In genomic region chr10:29206730-29207129, GRCm38 (mm10) we compare ENCODE assay signal across 10 mouse cellular contexts. TPM values are rescaled to one million over a fixed set of nuclear protein-coding genes. Genes with fewer than 3 reads are reported as not detected.
A peak's percentile ranks its signal among the peaks of the same experiment; 100 is the strongest.
DNase-seq lines count a peak whose midpoint lies in the region; ATAC-seq and TF ChIP-seq lines count a peak whose summit lies in the region.
"Had no signal": no experiment of that assay in that cellular context is flagged by ENCODE, and none has a peak within 500 bp of the region (broad histone marks: within the 10 kb centered on the region; RNA-seq: fewer than 3 reads in every experiment).

No protein-coding gene starts in this region.

- H3K4me3 ChIP-seq in hindbrain, embryonic 13.5 days, result no peak overlapping the region
- no peak overlapping the region for H3K4me3 ChIP-seq in hindbrain, embryonic 12.5 days
- no peak overlapping the region for H3K4me3 ChIP-seq in CH12.LX (replicated peaks in 1 of 3; ENCODE audit: low read depth in 2 of 3, low read length in 2 of 3, poor library complexity in 1 of 3)
- no peak overlapping the region for H3K4me3 ChIP-seq in hindbrain, embryonic 15.5 days
- H3K4me3 ChIP-seq: limb, embryonic 13.5 days had no signal

- TF ChIP-seq RAD21 in CH12.LX (IDR thresholded peaks at IDR 0.05; ENCODE audit: low read depth, low read length), result peak; percentile 69

- TF ChIP-seq POLR2A in CH12.LX (IDR thresholded peaks at IDR 0.05; ENCODE audit: low read depth, low read length), result no peak

- peak; percentile 73 for DNase-seq in CH12.LX (ENCODE audit: extremely low read depth)
- DNase-seq in cerebellum, adult 18-20 months, result peak; percentile 51 to 54
- DNase-seq in mesoderm, embryonic 11.5 days (ENCODE audit: low read depth, low spot score), result peak; percentile 59
- DNase-seq in T-cell, adult 2 months (ENCODE audit: low spot score), result no peak
- no peak for DNase-seq in right cerebral cortex, postnatal 36 days (ENCODE audit: low spot score in 2 of 2)

- no peak overlapping the region for H3K9ac ChIP-seq in hindbrain, embryonic 13.5 days
- no peak overlapping the region for H3K9ac ChIP-seq in hindbrain, embryonic 12.5 days
- peak overlapping the region; percentile 48; the same call in 1 of the 2 replicates for H3K9ac ChIP-seq in CH12.LX (ENCODE audit: insufficient read depth, low read depth)
- no peak overlapping the region for H3K9ac ChIP-seq in hindbrain, embryonic 15.5 days
- H3K9ac ChIP-seq: limb, embryonic 13.5 days had no signal

- H3K4me1 ChIP-seq in hindbrain, embryonic 13.5 days (replicated peaks), result peaks cover 8% of the 10 kb centered on the region
- no peaks in the 10 kb centered on the region for H3K4me1 ChIP-seq in hindbrain, embryonic 12.5 days
- H3K4me1 ChIP-seq in CH12.LX (ENCODE audit: control insufficient read depth in 1 of 2, insufficient read depth in 2 of 2), result peaks cover 0 to 7% of the 10 kb centered on the region in 2 experiments; a peak in 1 of 4 replicates
- H3K4me1 ChIP-seq in hindbrain, embryonic 15.5 days (replicated peaks), result no peaks in the 10 kb centered on the region

- 0 out of 2 replicates have a peak overlapping the region, but pooled peaks have one; percentile 12 for H3K27ac ChIP-seq in hindbrain, embryonic 13.5 days
- H3K27ac ChIP-seq in hindbrain, embryonic 12.5 days, result no peak overlapping the region
- no peak overlapping the region for H3K27ac ChIP-seq in CH12.LX (ENCODE audit: insufficient read depth, low read depth)
- no peak overlapping the region for H3K27ac ChIP-seq in hindbrain, embryonic 15.5 days (replicated peaks)
- H3K27ac ChIP-seq: limb, embryonic 13.5 days had no signal

- H3K9me3 ChIP-seq in hindbrain, embryonic 13.5 days, result no peaks in the 10 kb centered on the region
- H3K9me3 ChIP-seq in hindbrain, embryonic 12.5 days (replicated peaks), result no peaks in the 10 kb centered on the region
- no peaks in the 10 kb centered on the region for H3K9me3 ChIP-seq in CH12.LX (replicated peaks; ENCODE audit: low read length)
- no peaks in the 10 kb centered on the region for H3K9me3 ChIP-seq in hindbrain, embryonic 15.5 days
- H3K9me3 ChIP-seq: limb, embryonic 13.5 days had no signal

- dilution Hi-C loops in CH12.LX (cut with MboI; ENCODE audit: extremely low pct_ligation_motif_present, extremely low pct_unique_long_range_greater_than_20kb, low sequenced_read_pairs), result no loop called here

- no peaks in the 10 kb centered on the region for H3K27me3 ChIP-seq in hindbrain, embryonic 13.5 days
- no peaks in the 10 kb centered on the region for H3K27me3 ChIP-seq in hindbrain, embryonic 12.5 days
- no peaks in the 10 kb centered on the region for H3K27me3 ChIP-seq in CH12.LX (replicated peaks)
- no peaks in the 10 kb centered on the region for H3K27me3 ChIP-seq in hindbrain, embryonic 15.5 days
- H3K27me3 ChIP-seq: limb, embryonic 13.5 days had no signal

- ATAC-seq in hindbrain, embryonic 13.5 days (ENCODE audit: low FRiP score), result peak; percentile 65
- ATAC-seq in hindbrain, embryonic 12.5 days (ENCODE audit: low FRiP score), result no peak
- ATAC-seq in hindbrain, embryonic 15.5 days (ENCODE audit: low FRiP score, low read depth), result peak; percentile 55; the same call in 1 of the 2 replicates

- no peak overlapping the region for H3K4me2 ChIP-seq in hindbrain, embryonic 13.5 days
- H3K4me2 ChIP-seq in hindbrain, embryonic 12.5 days (replicated peaks), result no peak overlapping the region
- H3K4me2 ChIP-seq in CH12.LX (ENCODE audit: insufficient read depth, low read depth, poor library complexity, severe bottlenecking), result peak overlapping the region; percentile 21
- H3K4me2 ChIP-seq in hindbrain, embryonic 15.5 days, result no peak overlapping the region
- H3K4me2 ChIP-seq: limb, embryonic 13.5 days had no signal

- TF ChIP-seq EP300 in CH12.LX (IDR thresholded peaks at IDR 0.05; ENCODE audit: low read length), result no peak

- in situ Hi-C loops in CH12.LX (cut with MboI; ENCODE audit: low pct_ligation_motif_present, low pct_unique_long_range_greater_than_20kb, low sequenced_read_pairs), result no loop called here

- TF ChIP-seq CTCF in CH12.LX (conservative IDR thresholded peaks at IDR 0.05 in 1 of 2, IDR thresholded peaks at IDR 0.05 in 1 of 2; ENCODE audit: low read depth in 2 of 2, low read length in 2 of 2), result peak; percentile 64 to 75

- H3K79me2 ChIP-seq in CH12.LX (replicated peaks; ENCODE audit: control insufficient read depth, extremely low read depth, insufficient read depth, poor library complexity, severe bottlenecking), result no peaks in the 10 kb centered on the region

- peaks cover 19% of the 10 kb centered on the region; the same call in 1 of the 2 replicates for H3K36me3 ChIP-seq in hindbrain, embryonic 13.5 days
- peaks cover 5% of the 10 kb centered on the region for H3K36me3 ChIP-seq in hindbrain, embryonic 12.5 days
- no peaks in the 10 kb centered on the region for H3K36me3 ChIP-seq in CH12.LX (replicated peaks in 1 of 2; ENCODE audit: control insufficient read depth in 1 of 2, insufficient read depth in 1 of 2, low read length in 1 of 2)
- H3K36me3 ChIP-seq in hindbrain, embryonic 15.5 days, result peaks cover 9% of the 10 kb centered on the region
- H3K36me3 ChIP-seq: limb, embryonic 13.5 days had no signal

TF ChIP-seq in CH12.LX, 34 proteins besides CTCF, POLR2A, EP300 and RAD21:
- TF ChIP-seq SIN3A (IDR thresholded peaks at IDR 0.05; ENCODE audit: low read length) (no peak), ZC3H11A (IDR thresholded peaks at IDR 0.05; ENCODE audit: low read depth, low read length) (no peak), POLR2AphosphoS2 (IDR thresholded peaks at IDR 0.05; ENCODE audit: low read depth, low read length) (no peak), SMC3 (IDR thresholded peaks at IDR 0.05; ENCODE audit: low read depth, low read length) (peak; percentile 66), MXI1 (IDR thresholded peaks at IDR 0.05; ENCODE audit: low read depth, low read length) (no peak)

RNA-seq across cellular contexts. Expression of gene 9330159F19Rik, which starts 4.7 kb away (rescaled TPM):
- polyA plus RNA-seq in hindbrain, embryonic 13.5 days (2015; fragmentation: Nextera tagmentation; extraction: Ambion mirVana), result 25.5 and 26.3 TPM in 2 replicates
- polyA plus RNA-seq in hindbrain, embryonic 12.5 days (2016; fragmentation: Nextera tagmentation; extraction: Ambion mirVana), result 13.5 TPM in 2 replicates
- total RNA-seq in CH12.LX (2012; rRNA removed) (0.04 TPM in 1 of 2 replicates, not detected in the other), CH12.LX (2014; rRNA removed) (0.07 TPM in 1 of 2 replicates, not detected in the other)
- polyA plus RNA-seq in CH12.LX (2012; ENCODE audit: insufficient read length, low read depth), result not detected in 2 replicates
- 27.6 and 28.9 TPM in 2 replicates for polyA plus RNA-seq in hindbrain, embryonic 15.5 days (2015; fragmentation: Nextera tagmentation; extraction: Ambion mirVana)

RNA-seq across cellular contexts. Expression of gene Gm49353, which starts 8.0 kb away (rescaled TPM):
- 11.7 and 15.4 TPM in 2 replicates for polyA plus RNA-seq in hindbrain, embryonic 13.5 days (2015; fragmentation: Nextera tagmentation; extraction: Ambion mirVana)
- 5.2 and 6.7 TPM in 2 replicates for polyA plus RNA-seq in hindbrain, embryonic 12.5 days (2016; fragmentation: Nextera tagmentation; extraction: Ambion mirVana)
- total RNA-seq in CH12.LX (2012; rRNA removed), result not detected in 2 replicates
- not detected in 2 replicates for total RNA-seq in CH12.LX (2014; rRNA removed)
- polyA plus RNA-seq in CH12.LX (2012; ENCODE audit: insufficient read length, low read depth), result not detected in 2 replicates
- 9.9 and 11.6 TPM in 2 replicates for polyA plus RNA-seq in hindbrain, embryonic 15.5 days (2015; fragmentation: Nextera tagmentation; extraction: Ambion mirVana)
- polyA plus RNA-seq: limb, embryonic 13.5 days; testis, adult 2 months had no signal

Comparison
In these comparisons a context has a peak if more than half of its experiments do, and no peak if none do; other contexts are left out.
1. DNase-seq: peak in CH12.LX (single experiment), cerebellum, adult 18-20 months (2 of 2) and mesoderm, embryonic 11.5 days (single experiment); none in T-cell, adult 2 months (single experiment) and right cerebral cortex, postnatal 36 days (0 of 2).
2. RNA of gene 9330159F19Rik, which starts 4.7 kb away (polyA plus RNA-seq): 27.6 to 28.9 TPM in hindbrain, embryonic 15.5 days, 25.5 to 26.3 TPM in hindbrain, embryonic 13.5 days and 13.5 TPM in hindbrain, embryonic 12.5 days; not detected in CH12.LX; every median in the first group is over 10 times any median in the second.